Mouse (Mus musculus): ENCODE data around the gene Pim3. TPM values are rescaled to one million over a fixed set of nuclear protein-coding genes. Genes with fewer than 3 reads are reported as not detected.
A peak's percentile ranks its signal among the peaks of the same experiment; 100 is the strongest.

Gene Pim3
- polyA plus RNA-seq, 1 experiment from 2014 or later, result 30.1 TPM

- DNase-seq (ENCODE audit: low spot score, missing footprints), result no peak
- H3K27ac ChIP-seq (ENCODE audit: low read depth, low read length), result no peak overlapping the region
Observed at GRCm38 (mm10) chr15:88868024-88868742, 6.2 kb downstream of the Pim3 start.

GRCm38 (mm10) chr15:88870418-88871185, 8.6 kb downstream of the Pim3 start:
- 82% methylated on average over 5 of the region's 5 CpGs for WGBS
- Histone ChIP-seq H3K4me2 (no peak overlapping the region), H3K9ac (ENCODE audit: low read length) (no peak overlapping the region), H3K27me3 (ENCODE audit: control insufficient read depth, insufficient read depth, low read length) (no peaks in the 10 kb centered on the region), H3K9me3 (ENCODE audit: control insufficient read depth, low read length) (no peaks in the 10 kb centered on the region), H3K4me3 (ENCODE audit: low read depth, low read length) (no peak overlapping the region), H3K36me3 (ENCODE audit: control insufficient read depth, insufficient read depth, low read length) (no peaks in the 10 kb centered on the region; the same call in 1 of the 2 replicates), H3K27ac (ENCODE audit: low read depth, low read length) (no peak overlapping the region), H3K4me1 (ENCODE audit: control insufficient read depth, insufficient read depth, low read length) (no peaks in the 10 kb centered on the region)
- no peak for ATAC-seq (ENCODE audit: low FRiP score)
- no peak for DNase-seq (ENCODE audit: low spot score, missing footprints)

More at GRCm38 (mm10) chr15:88868024-88868742, 6.2 kb downstream of the Pim3 start:
- Histone ChIP-seq H3K9ac (ENCODE audit: low read length) (no peak overlapping the region), H3K9me3 (ENCODE audit: control insufficient read depth, low read length) (no peaks in the 10 kb centered on the region), H3K4me1 (ENCODE audit: control insufficient read depth, insufficient read depth, low read length) (peaks cover 15% of the 10 kb centered on the region), H3K36me3 (ENCODE audit: control insufficient read depth, insufficient read depth, low read length) (peaks cover 12% of the 10 kb centered on the region), H3K4me3 (ENCODE audit: low read depth, low read length) (no peak overlapping the region), H3K4me2 (no peak overlapping the region), H3K27me3 (ENCODE audit: control insufficient read depth, insufficient read depth, low read length) (no peaks in the 10 kb centered on the region)
- 89% methylated on average over 6 of the region's 6 CpGs for WGBS
- ATAC-seq (ENCODE audit: low FRiP score), result no peak

- no peak overlapping the region for H3K4me3 ChIP-seq (ENCODE audit: low read depth, low read length)
- no peak overlapping the region for H3K4me2 ChIP-seq
- H3K36me3 ChIP-seq (ENCODE audit: control insufficient read depth, insufficient read depth, low read length), result no peaks in the 10 kb centered on the region
- H3K4me1 ChIP-seq (ENCODE audit: control insufficient read depth, insufficient read depth, low read length), result no peaks in the 10 kb centered on the region
- H3K9me3 ChIP-seq (ENCODE audit: control insufficient read depth, low read length), result no peaks in the 10 kb centered on the region
- H3K9ac ChIP-seq (ENCODE audit: low read length), result no peak overlapping the region
- no peak for ATAC-seq (ENCODE audit: low FRiP score)
- 79% methylated on average over 3 of the region's 3 CpGs for whole genome bisulfite sequencing
- no peak overlapping the region for H3K27ac ChIP-seq (ENCODE audit: low read depth, low read length)
- no peak for DNase-seq (ENCODE audit: low spot score, missing footprints)
- no peaks in the 10 kb centered on the region for H3K27me3 ChIP-seq (ENCODE audit: control insufficient read depth, insufficient read depth, low read length)
Observed at GRCm38 (mm10) chr15:88874061-88874460, 12.1 kb downstream of the Pim3 start.

GRCm38 (mm10) chr15:88874477-88874876, 12.5 kb downstream of the Pim3 start:
- Histone ChIP-seq H3K27me3 (ENCODE audit: control insufficient read depth, insufficient read depth, low read length) (no peaks in the 10 kb centered on the region), H3K9me3 (ENCODE audit: control insufficient read depth, low read length) (no peaks in the 10 kb centered on the region), H3K9ac (ENCODE audit: low read length) (no peak overlapping the region), H3K4me1 (ENCODE audit: control insufficient read depth, insufficient read depth, low read length) (no peaks in the 10 kb centered on the region), H3K27ac (ENCODE audit: low read depth, low read length) (no peak overlapping the region), H3K4me3 (ENCODE audit: low read depth, low read length) (no peak overlapping the region), H3K36me3 (ENCODE audit: control insufficient read depth, insufficient read depth, low read length) (no peaks in the 10 kb centered on the region), H3K4me2 (no peak overlapping the region)
- DNase-seq (ENCODE audit: low spot score, missing footprints) (no peak), ATAC-seq (ENCODE audit: low FRiP score) (no peak)
- WGBS, result 86% methylated on average over 6 of the region's 6 CpGs

- Histone ChIP-seq H3K4me1 (ENCODE audit: control insufficient read depth, insufficient read depth, low read length) (no peaks in the 10 kb centered on the region), H3K9ac (ENCODE audit: low read length) (no peak overlapping the region), H3K27me3 (ENCODE audit: control insufficient read depth, insufficient read depth, low read length) (no peaks in the 10 kb centered on the region), H3K36me3 (ENCODE audit: control insufficient read depth, insufficient read depth, low read length) (no peaks in the 10 kb centered on the region), H3K4me2 (no peak overlapping the region), H3K27ac (ENCODE audit: low read depth, low read length) (no peak overlapping the region), H3K9me3 (ENCODE audit: control insufficient read depth, low read length) (no peaks in the 10 kb centered on the region), H3K4me3 (ENCODE audit: low read depth, low read length) (no peak overlapping the region)
- WGBS, result 31% methylated on average over 10 of the region's 10 CpGs
- peak; percentile 85 for DNase-seq (ENCODE audit: low spot score, missing footprints)
- ATAC-seq (ENCODE audit: low FRiP score), result peak; percentile 16; the same call in 1 of the 2 replicates
Observed at GRCm38 (mm10) chr15:88875625-88876081, 13.7 kb downstream of the Pim3 start.

- DNase-seq (ENCODE audit: low spot score, missing footprints), result peak; percentile 99
- Histone ChIP-seq H3K4me2 (peak overlapping the region; percentile 27; the same call in 1 of the 2 replicates), H3K4me3 (ENCODE audit: low read depth, low read length) (no peak overlapping the region), H3K9ac (ENCODE audit: low read length) (no peak overlapping the region), H3K9me3 (ENCODE audit: control insufficient read depth, low read length) (no peaks in the 10 kb centered on the region), H3K27ac (ENCODE audit: low read depth, low read length) (no peak overlapping the region), H3K4me1 (ENCODE audit: control insufficient read depth, insufficient read depth, low read length) (no peaks in the 10 kb centered on the region), H3K36me3 (ENCODE audit: control insufficient read depth, insufficient read depth, low read length) (no peaks in the 10 kb centered on the region), H3K27me3 (ENCODE audit: control insufficient read depth, insufficient read depth, low read length) (no peaks in the 10 kb centered on the region)
- ATAC-seq (ENCODE audit: low FRiP score), result peak; percentile 27; the same call in 1 of the 2 replicates
- 12% methylated on average over 28 of the region's 28 CpGs for WGBS
Observed at GRCm38 (mm10) chr15:88876155-88877020, 14.4 kb downstream of the Pim3 start.

- WGBS, result 86% methylated on average over 10 of the region's 10 CpGs
- Histone ChIP-seq H3K4me3 (ENCODE audit: low read depth, low read length) (no peak overlapping the region), H3K4me1 (ENCODE audit: control insufficient read depth, insufficient read depth, low read length) (no peaks in the 10 kb centered on the region), H3K27me3 (ENCODE audit: control insufficient read depth, insufficient read depth, low read length) (no peaks in the 10 kb centered on the region), H3K4me2 (no peak overlapping the region), H3K9ac (ENCODE audit: low read length) (no peak overlapping the region), H3K9me3 (ENCODE audit: control insufficient read depth, low read length) (no peaks in the 10 kb centered on the region), H3K36me3 (ENCODE audit: control insufficient read depth, insufficient read depth, low read length) (no peaks in the 10 kb centered on the region), H3K27ac (ENCODE audit: low read depth, low read length) (no peak overlapping the region)
- no peak for ATAC-seq (ENCODE audit: low FRiP score)
- no peak for DNase-seq (ENCODE audit: low spot score, missing footprints)
Observed at GRCm38 (mm10) chr15:88877021-88877400, 15.0 kb downstream of the Pim3 start.

GRCm38 (mm10) chr15:88881253-88882044, 19.5 kb downstream of the Pim3 start:
- 64% methylated on average over 21 of the region's 22 CpGs for whole genome bisulfite sequencing
- H3K27ac ChIP-seq (ENCODE audit: low read depth, low read length), result no peak overlapping the region
- no peak overlapping the region for H3K4me3 ChIP-seq (ENCODE audit: low read depth, low read length)
- H3K4me1 ChIP-seq (ENCODE audit: control insufficient read depth, insufficient read depth, low read length), result no peaks in the 10 kb centered on the region
- no peak overlapping the region for H3K4me2 ChIP-seq
- H3K36me3 ChIP-seq (ENCODE audit: control insufficient read depth, insufficient read depth, low read length), result no peaks in the 10 kb centered on the region
- H3K9ac ChIP-seq (ENCODE audit: low read length), result no peak overlapping the region
- no peaks in the 10 kb centered on the region for H3K27me3 ChIP-seq (ENCODE audit: control insufficient read depth, insufficient read depth, low read length)
- H3K9me3 ChIP-seq (ENCODE audit: control insufficient read depth, low read length), result no peaks in the 10 kb centered on the region
- DNase-seq (ENCODE audit: low spot score, missing footprints), result no peak
- ATAC-seq (ENCODE audit: low FRiP score), result no peak

All from midbrain, embryonic 11.5 days (tissue).